Mouse (Mus musculus): ENCODE data around the gene Dmwd. TPM values are rescaled to one million over a fixed set of nuclear protein-coding genes. Genes with fewer than 3 reads are reported as not detected.

Dmwd gene
- polyA plus RNA-seq, 1 experiment from 2014 or later: 16.8 TPM

DNA sequence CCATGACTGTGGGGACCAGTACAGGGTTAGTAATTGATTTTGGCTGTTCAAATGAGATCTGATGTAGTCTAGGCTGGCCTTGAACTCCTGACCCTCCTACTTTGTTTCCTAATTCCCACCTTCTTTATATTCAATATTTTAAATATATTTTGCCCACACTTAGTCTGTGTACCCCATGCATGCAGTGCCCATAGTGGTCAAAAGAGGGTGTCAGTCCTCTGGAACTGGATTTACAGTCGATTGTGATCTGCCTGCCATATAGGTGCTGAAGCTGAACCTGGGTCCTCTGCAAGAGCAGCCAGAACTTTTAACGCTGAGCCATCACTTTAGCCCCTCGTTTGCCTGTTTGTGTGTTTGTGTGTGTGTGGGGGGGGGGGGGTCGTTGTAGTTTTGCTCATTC, 54.6 kb downstream of the Dmwd start:
- H3K9me3 ChIP-seq: no peaks in the 10 kb centered on the region
- whole genome bisulfite sequencing: 29% methylated on average over 4 of the region's 4 CpGs
- peaks cover 49% of the 10 kb centered on the region for H3K36me3 ChIP-seq (replicated peaks)
- no peak for DNase-seq (ENCODE audit: low spot score)
- peaks cover 17% of the 10 kb centered on the region for H3K4me1 ChIP-seq
- H3K27ac ChIP-seq (replicated peaks): peak overlapping the region; percentile 87
- H3K27me3 ChIP-seq (replicated peaks; ENCODE audit: low read depth, poor library complexity, severe bottlenecking): no peaks in the 10 kb centered on the region
- peak overlapping the region; percentile 58 for H3K4me3 ChIP-seq

DNA sequence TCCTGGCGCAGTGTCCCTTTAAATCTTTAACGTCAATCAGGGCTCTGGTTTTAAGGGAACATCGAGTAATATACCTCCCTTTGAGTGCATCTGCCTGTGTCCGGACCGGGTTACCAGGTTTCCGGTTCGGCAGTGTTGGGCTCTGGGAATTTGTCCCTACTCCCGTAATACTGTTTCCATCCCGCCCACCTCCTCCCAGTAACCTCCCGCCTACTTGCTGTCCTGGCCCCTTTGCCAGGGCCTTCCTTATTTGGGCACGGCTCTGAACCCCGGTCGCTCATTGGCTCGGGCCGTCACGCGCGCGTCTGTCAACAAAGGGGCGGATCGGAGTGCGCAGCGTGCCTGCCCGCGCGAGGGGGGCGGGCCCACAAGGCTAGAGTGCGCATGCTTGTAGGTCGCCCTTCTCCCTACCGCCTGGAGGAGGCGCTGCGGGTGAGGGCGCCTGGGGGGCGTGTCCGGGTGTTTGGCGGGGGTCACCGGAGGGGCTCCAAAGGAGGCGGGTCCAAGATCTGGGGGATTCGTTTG, 55.4 kb downstream of the Dmwd start:
- under 1% methylated on average over 39 of the region's 39 CpGs for WGBS
- no peaks in the 10 kb centered on the region for H3K27me3 ChIP-seq (replicated peaks; ENCODE audit: low read depth, poor library complexity, severe bottlenecking)

More for the DNA sequence above, 55.4 kb downstream of the Dmwd start:
- peaks cover 17% of the 10 kb centered on the region for H3K4me1 ChIP-seq
- H3K9me3 ChIP-seq: no peaks in the 10 kb centered on the region
- H3K27ac ChIP-seq (replicated peaks): peak overlapping the region; percentile 87
- peak overlapping the region; percentile 58 for H3K4me3 ChIP-seq
- peaks cover 52% of the 10 kb centered on the region for H3K36me3 ChIP-seq (replicated peaks)
- peak; percentile 99 for DNase-seq (ENCODE audit: low spot score)

Small RNA genes within 50 kb of the gene (microRNA-seq; reads per million reads assigned to microRNA genes)
- not detected for gene Mir3100

Other genes starting within 250 kb of the Dmwd start
- not detected in 2 replicates for gene Mill2, start 236.3 kb upstream of the Dmwd start, polyA plus RNA-seq (2016; fragmentation: Nextera tagmentation; extraction: Ambion mirVana)
- gene Pglyrp1, start 204.9 kb upstream of the Dmwd start, polyA plus RNA-seq (2016; fragmentation: Nextera tagmentation; extraction: Ambion mirVana): 0.69 and 0.70 TPM in 2 replicates
- 30.9 and 34.8 TPM in 2 replicates for gene Ccdc61, start 165.8 kb upstream of the Dmwd start, polyA plus RNA-seq (2016; fragmentation: Nextera tagmentation; extraction: Ambion mirVana)
- gene Nova2, start 150.3 kb upstream of the Dmwd start, polyA plus RNA-seq (2016; fragmentation: Nextera tagmentation; extraction: Ambion mirVana): 0.98 and 1.5 TPM in 2 replicates
- not detected in 2 replicates for gene Nanos2, start 88.8 kb upstream of the Dmwd start, polyA plus RNA-seq (2016; fragmentation: Nextera tagmentation; extraction: Ambion mirVana)
- 4.0 and 4.1 TPM in 2 replicates for gene Mypop, start 85.0 kb upstream of the Dmwd start, polyA plus RNA-seq (2016; fragmentation: Nextera tagmentation; extraction: Ambion mirVana)
- 25.0 and 25.7 TPM in 2 replicates for gene Irf2bp1, start 72.2 kb upstream of the Dmwd start, polyA plus RNA-seq (2016; fragmentation: Nextera tagmentation; extraction: Ambion mirVana)
- gene Foxa3, start 52.7 kb upstream of the Dmwd start, polyA plus RNA-seq (2016; fragmentation: Nextera tagmentation; extraction: Ambion mirVana): not detected in 2 replicates
- gene Sympk, start 51.9 kb upstream of the Dmwd start, polyA plus RNA-seq (2016; fragmentation: Nextera tagmentation; extraction: Ambion mirVana): 43.4 and 45.2 TPM in 2 replicates
- gene Rsph6a, start 21.5 kb upstream of the Dmwd start, polyA plus RNA-seq (2016; fragmentation: Nextera tagmentation; extraction: Ambion mirVana): not detected in 2 replicates
- gene Dmpk, start 7.6 kb downstream of the Dmwd start, polyA plus RNA-seq (2016; fragmentation: Nextera tagmentation; extraction: Ambion mirVana): 7.0 and 9.1 TPM in 2 replicates
- gene Six5, start 18.4 kb downstream of the Dmwd start, polyA plus RNA-seq (2016; fragmentation: Nextera tagmentation; extraction: Ambion mirVana): 6.3 and 7.6 TPM in 2 replicates
- 0.99 and 1.9 TPM in 2 replicates for gene Gm4969, start 42.1 kb downstream of the Dmwd start, polyA plus RNA-seq (2016; fragmentation: Nextera tagmentation; extraction: Ambion mirVana)
- 15.9 and 18.0 TPM in 2 replicates for gene Fbxo46, start 43.6 kb downstream of the Dmwd start, polyA plus RNA-seq (2016; fragmentation: Nextera tagmentation; extraction: Ambion mirVana)
- gene Qpctl, start 73.1 kb downstream of the Dmwd start, polyA plus RNA-seq (2016; fragmentation: Nextera tagmentation; extraction: Ambion mirVana): 14.6 and 15.1 TPM in 2 replicates
- gene Snrpd2, start 73.5 kb downstream of the Dmwd start, polyA plus RNA-seq (2016; fragmentation: Nextera tagmentation; extraction: Ambion mirVana): 178 and 189 TPM in 2 replicates
- 1.4 and 1.6 TPM in 2 replicates for gene Gipr, start 89.9 kb downstream of the Dmwd start, polyA plus RNA-seq (2016; fragmentation: Nextera tagmentation; extraction: Ambion mirVana)
- 5.2 and 6.2 TPM in 2 replicates for gene Eml2, start 100.2 kb downstream of the Dmwd start, polyA plus RNA-seq (2016; fragmentation: Nextera tagmentation; extraction: Ambion mirVana)
- gene Gpr4, start 136.3 kb downstream of the Dmwd start, polyA plus RNA-seq (2016; fragmentation: Nextera tagmentation; extraction: Ambion mirVana): 1.7 and 2.0 TPM in 2 replicates
- 46.4 and 49.4 TPM in 2 replicates for gene Opa3, start 152.1 kb downstream of the Dmwd start, polyA plus RNA-seq (2016; fragmentation: Nextera tagmentation; extraction: Ambion mirVana)
- gene Vasp, start 195.6 kb downstream of the Dmwd start, polyA plus RNA-seq (2016; fragmentation: Nextera tagmentation; extraction: Ambion mirVana): 56.7 and 61.1 TPM in 2 replicates
- 0.25 TPM in 1 of 2 replicates, not detected in the other for gene Ppm1n, start 203.8 kb downstream of the Dmwd start, polyA plus RNA-seq (2016; fragmentation: Nextera tagmentation; extraction: Ambion mirVana)
- gene Rtn2, start 206.4 kb downstream of the Dmwd start, polyA plus RNA-seq (2016; fragmentation: Nextera tagmentation; extraction: Ambion mirVana): 16.6 and 18.8 TPM in 2 replicates
- gene Fosb, start 233.8 kb downstream of the Dmwd start, polyA plus RNA-seq (2016; fragmentation: Nextera tagmentation; extraction: Ambion mirVana): 0.09 TPM in 1 of 2 replicates, not detected in the other

Measured in embryonic facial prominence, embryonic 10.5 days (tissue).